Mouse (Mus musculus): Measurements from ENCODE around the gene Chrna3.

DNA sequence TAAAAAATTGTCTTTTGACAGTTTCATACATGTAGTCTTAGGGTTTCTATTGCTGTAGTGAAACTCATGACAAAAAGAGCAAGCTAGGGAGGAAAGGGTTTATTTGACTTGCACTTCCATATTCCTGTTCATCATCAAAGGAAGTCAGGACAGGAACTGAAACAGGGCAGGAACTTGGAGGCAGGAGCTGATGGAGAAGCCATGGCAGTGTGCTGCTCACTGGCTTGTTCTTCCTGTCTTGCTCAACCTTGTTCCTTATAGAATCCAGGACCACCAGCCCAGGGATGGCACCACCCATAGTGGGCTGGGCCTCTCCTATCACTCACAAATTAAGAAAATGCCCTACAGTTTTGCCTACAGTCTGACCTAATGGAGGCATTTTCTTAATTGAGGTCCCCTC lies 62.7 kb downstream of the Chrna3 start:
- TF ChIP-seq TAL1 (IDR thresholded peaks at IDR 0.05; ENCODE audit: low read length) (no peak), GATA1 (IDR thresholded peaks at IDR 0.05; ENCODE audit: low read length) (no peak)

Measured in erythroblast, embryonic 14.5 days (primary cell).